ENCODE assay signal across 25 mouse cellular contexts in the genomic region with DNA sequence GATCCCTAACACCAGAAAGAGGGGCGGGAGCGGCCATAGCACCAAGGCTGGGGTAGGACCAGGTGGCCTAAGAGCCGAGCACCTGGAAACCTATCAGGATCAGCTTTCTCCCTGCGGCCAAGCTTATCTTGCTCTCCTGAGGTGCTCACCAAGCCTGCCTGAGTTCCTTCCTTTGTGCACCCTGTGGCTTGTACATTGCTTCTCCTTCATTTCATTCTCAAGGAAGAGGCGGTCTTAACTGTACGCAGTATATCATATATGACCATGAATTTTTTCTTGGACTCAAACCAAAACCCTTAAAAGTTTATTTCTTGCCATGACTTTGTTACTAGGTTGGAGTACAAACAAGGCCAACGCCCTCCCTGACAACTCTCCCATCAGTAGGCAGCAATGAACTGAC.
"Had no signal": no experiment of that assay in that cellular context is flagged by ENCODE, and none has a peak within 500 bp of the region (broad histone marks: within the 10 kb centered on the region; RNA-seq: fewer than 3 reads in every experiment).

No protein-coding gene starts in this region.

- H3K4me1 ChIP-seq: hindbrain, embryonic 12.5 days had no signal

- H3K9ac ChIP-seq: heart, embryonic 12.5 days; hindbrain, embryonic 12.5 days; hindbrain, embryonic 14.5 days; intestine, embryonic 15.5 days; limb, embryonic 13.5 days; limb, embryonic 15.5 days; liver, embryonic 14.5 days had no signal

- DNase-seq: gastrocnemius, adult 2 months; gastrocnemius, postnatal 10 days; gastrocnemius, postnatal 25 days; heart, adult 18-20 months; heart, postnatal 10 days; heart, postnatal 4 days; kidney, adult 18-20 months; kidney, adult 8-10 months; kidney, postnatal 10 days; kidney, postnatal 25 days; kidney, postnatal 4 days; left cerebral cortex, postnatal 4 days had no signal

- H3K27me3 ChIP-seq: heart, embryonic 12.5 days; hindbrain, embryonic 12.5 days; intestine, embryonic 15.5 days; limb, embryonic 13.5 days; limb, embryonic 15.5 days had no signal

- H3K4me3 ChIP-seq: gastrocnemius, adult 2 months; heart, embryonic 10.5 days; heart, embryonic 12.5 days; hindbrain, embryonic 10.5 days; hindbrain, embryonic 12.5 days; intestine, embryonic 15.5 days; layer of hippocampus, adult 2 months; limb, embryonic 13.5 days; limb, embryonic 15.5 days had no signal

- H3K4me2 ChIP-seq: heart, embryonic 12.5 days; hindbrain, embryonic 12.5 days; hindbrain, embryonic 14.5 days; intestine, embryonic 15.5 days; limb, embryonic 13.5 days; limb, embryonic 15.5 days had no signal

- H3K9me3 ChIP-seq: heart, embryonic 10.5 days; heart, embryonic 12.5 days; hindbrain, embryonic 10.5 days; hindbrain, embryonic 12.5 days; intestine, embryonic 15.5 days; limb, embryonic 13.5 days; limb, embryonic 15.5 days had no signal

- H3K27ac ChIP-seq: gastrocnemius, adult 2 months; heart, embryonic 10.5 days; hindbrain, embryonic 10.5 days; hindbrain, embryonic 12.5 days; hindbrain, embryonic 14.5 days; intestine, embryonic 15.5 days; layer of hippocampus, adult 2 months; limb, embryonic 13.5 days; limb, embryonic 15.5 days; liver, embryonic 14.5 days had no signal

- ATAC-seq: hindbrain, embryonic 16.5 days; inflammation-experienced regulatory T-cells, adult 6 months; intestine, embryonic 15.5 days; intestine, postnatal 0 days had no signal
